ENCODE assay signal across 8 mouse cellular contexts in the genomic region with DNA sequence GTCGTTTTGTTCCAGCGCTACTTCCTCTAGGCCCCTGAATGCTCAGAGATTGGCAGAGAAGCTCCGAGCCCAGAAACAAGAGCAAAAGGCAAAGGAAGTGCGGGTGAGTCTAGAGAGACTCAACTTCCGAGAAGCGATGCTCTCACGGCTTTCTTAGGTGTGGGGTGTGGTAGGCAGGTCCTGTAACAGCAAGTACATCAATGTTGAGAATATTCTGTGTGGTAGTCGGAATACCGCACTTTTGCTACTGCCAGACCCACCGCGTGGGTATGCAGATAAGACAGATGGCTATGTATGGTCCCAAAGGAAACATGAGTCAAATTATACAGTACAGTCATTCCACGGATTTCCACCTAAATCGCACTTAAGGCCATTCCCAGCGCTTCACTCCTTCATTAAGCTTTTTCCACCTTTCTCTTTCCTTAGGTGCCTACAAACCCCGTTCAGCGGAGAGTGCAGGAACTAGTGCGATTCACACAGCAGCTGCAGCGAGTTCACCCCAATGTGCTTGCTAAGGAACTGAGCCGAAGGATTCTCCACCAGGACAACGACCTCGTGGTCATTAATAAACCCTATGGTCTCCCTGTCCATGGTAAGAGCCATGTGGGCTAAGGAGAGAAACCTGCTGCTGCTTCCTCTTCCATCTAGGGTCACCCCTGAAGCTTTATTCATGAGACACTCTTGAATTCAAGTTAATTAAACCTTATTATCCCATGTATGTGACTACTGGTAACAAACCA. TPM values are rescaled to one million over a fixed set of nuclear protein-coding genes. Genes with fewer than 3 reads are reported as not detected.
DNase-seq lines count a peak whose midpoint lies in the region; ATAC-seq and TF ChIP-seq lines count a peak whose summit lies in the region.

No protein-coding gene starts in this region.

- H3K27me3 ChIP-seq in kidney, embryonic 15.5 days = no peaks in the 10 kb centered on the region
- no peaks in the 10 kb centered on the region for H3K27me3 ChIP-seq in forebrain, embryonic 11.5 days (ENCODE audit: control insufficient read depth, insufficient read depth, low read length)
- no peaks in the 10 kb centered on the region for H3K27me3 ChIP-seq in limb, embryonic 14.5 days (ENCODE audit: control insufficient read depth, insufficient read depth, low read length)
- no peaks in the 10 kb centered on the region for H3K27me3 ChIP-seq in small intestine, adult 2 months (ENCODE audit: control insufficient read depth, insufficient read depth, low read length)

- H3K36me3 ChIP-seq in kidney, embryonic 15.5 days = peaks cover 32% of the 10 kb centered on the region
- peaks cover 7% of the 10 kb centered on the region for H3K36me3 ChIP-seq in forebrain, embryonic 11.5 days (ENCODE audit: control insufficient read depth, insufficient read depth, low read length)
- peaks cover 16% of the 10 kb centered on the region for H3K36me3 ChIP-seq in limb, embryonic 14.5 days (ENCODE audit: control insufficient read depth, insufficient read depth, low read length)
- peaks cover 9% of the 10 kb centered on the region for H3K36me3 ChIP-seq in small intestine, adult 2 months (ENCODE audit: control insufficient read depth, insufficient read depth, low read length)

- H3K4me2 ChIP-seq in kidney, embryonic 15.5 days = peak overlapping the region; percentile 89
- peak overlapping the region; percentile 69 for H3K4me2 ChIP-seq in forebrain, embryonic 11.5 days (ENCODE audit: low read depth, low read length, severe bottlenecking)
- peak overlapping the region; percentile 70 for H3K4me2 ChIP-seq in limb, embryonic 14.5 days (replicated peaks; ENCODE audit: low read depth, low read length, severe bottlenecking)

- H3K4me3 ChIP-seq in kidney, embryonic 15.5 days (replicated peaks) = peak overlapping the region; percentile 85
- peak overlapping the region; percentile 51 for H3K4me3 ChIP-seq in forebrain, embryonic 11.5 days (ENCODE audit: low read depth, low read length)
- H3K4me3 ChIP-seq in limb, embryonic 14.5 days (replicated peaks; ENCODE audit: low read length) = peak overlapping the region; percentile 76
- H3K4me3 ChIP-seq in small intestine, adult 2 months (ENCODE audit: low read depth, low read length) = peak overlapping the region; percentile 98

- peak; percentile 50 for ATAC-seq in kidney, embryonic 15.5 days (replicated peaks; ENCODE audit: low FRiP score)
- ATAC-seq in forebrain, embryonic 11.5 days (replicated peaks; ENCODE audit: low FRiP score) = peak; percentile 68
- ATAC-seq in limb, embryonic 14.5 days (ENCODE audit: low FRiP score, low read depth) = peak; percentile 56

- H3K9me3 ChIP-seq in kidney, embryonic 15.5 days (replicated peaks) = no peaks in the 10 kb centered on the region
- no peaks in the 10 kb centered on the region for H3K9me3 ChIP-seq in forebrain, embryonic 11.5 days (ENCODE audit: control insufficient read depth, low read length)
- H3K9me3 ChIP-seq in limb, embryonic 14.5 days (ENCODE audit: control insufficient read depth, low read length) = no peaks in the 10 kb centered on the region

- TF ChIP-seq POLR2A in limb, embryonic 14.5 days (IDR thresholded peaks at IDR 0.05; ENCODE audit: borderline replicate concordance, extremely low read depth, insufficient read depth, insufficient read length) = no peak
- TF ChIP-seq POLR2A in small intestine, adult 2 months (IDR thresholded peaks at IDR 0.05; ENCODE audit: low read depth, low read length) = no peak

- no peak for TF ChIP-seq CTCF in small intestine, adult 2 months (IDR thresholded peaks at IDR 0.05; ENCODE audit: extremely low read depth, insufficient read length, insufficient replicate concordance, low read depth, low read length)

- no peak for DNase-seq in kidney, adult 18-20 months
- DNase-seq in MN1 (ENCODE audit: low spot score) = peak; percentile 32
- DNase-seq in forebrain, embryonic 11.5 days (ENCODE audit: low spot score) = no peak
- DNase-seq in limb, embryonic 14.5 days (ENCODE audit: low spot score) = no peak
- no peak for DNase-seq in thymus, postnatal 0 days (ENCODE audit: low spot score)
- no peak for DNase-seq in frontal cortex, postnatal 36 days (ENCODE audit: low spot score in 2 of 2)

- H3K27ac ChIP-seq in kidney, embryonic 15.5 days = peak overlapping the region; percentile 56; the same call in 1 of the 2 replicates
- no peak overlapping the region for H3K27ac ChIP-seq in forebrain, embryonic 11.5 days (ENCODE audit: low read depth, low read length)
- peak overlapping the region; percentile 55; the same call in 1 of the 2 replicates for H3K27ac ChIP-seq in limb, embryonic 14.5 days (replicated peaks; ENCODE audit: low read depth, low read length)
- peak overlapping the region; percentile 26 for H3K27ac ChIP-seq in small intestine, adult 2 months (ENCODE audit: insufficient read depth, low read depth, low read length)

- peaks cover 16% of the 10 kb centered on the region for H3K4me1 ChIP-seq in kidney, embryonic 15.5 days
- H3K4me1 ChIP-seq in forebrain, embryonic 11.5 days (replicated peaks; ENCODE audit: control insufficient read depth, insufficient read depth, low read length) = peaks cover 3% of the 10 kb centered on the region
- peaks cover 17% of the 10 kb centered on the region for H3K4me1 ChIP-seq in limb, embryonic 14.5 days (ENCODE audit: control insufficient read depth, insufficient read depth, low read length)
- peaks cover 16% of the 10 kb centered on the region; the same call in 1 of the 2 replicates for H3K4me1 ChIP-seq in small intestine, adult 2 months (ENCODE audit: control insufficient read depth, insufficient read depth, insufficient read length, low read length)

- WGBS in kidney, embryonic 15.5 days = 1% methylated on average over 21 of the region's 21 CpGs
- 2% methylated on average over 21 of the region's 21 CpGs for WGBS in forebrain, embryonic 11.5 days
- WGBS in limb, embryonic 14.5 days = 2% methylated on average over 21 of the region's 21 CpGs
- WGBS in small intestine, adult 2 months = 1% methylated on average over 21 of the region's 21 CpGs

- H3K9ac ChIP-seq in kidney, embryonic 15.5 days = peak overlapping the region; percentile 64
- peak overlapping the region; percentile 74 for H3K9ac ChIP-seq in forebrain, embryonic 11.5 days (ENCODE audit: low read length)
- H3K9ac ChIP-seq in limb, embryonic 14.5 days (ENCODE audit: low read depth, low read length, severe bottlenecking) = peak overlapping the region; percentile 78

RNA-seq across cellular contexts. Expression of gene Rpusd4, which starts 0.5 kb away (rescaled TPM):
- polyA plus RNA-seq in kidney, embryonic 15.5 days (2015; fragmentation: Nextera tagmentation; extraction: Ambion mirVana) = 28.9 and 31.5 TPM in 2 replicates
- polyA plus RNA-seq in forebrain, embryonic 11.5 days (2014; fragmentation: Nextera tagmentation; extraction: Ambion mirVana) = 26.7 and 29.3 TPM in 2 replicates
- 25.8 and 26.0 TPM in 2 replicates for polyA plus RNA-seq in limb, embryonic 14.5 days (2012; rRNA removed)
- polyA plus RNA-seq in limb, embryonic 14.5 days (2014; fragmentation: Nextera tagmentation; extraction: Ambion mirVana) = 24.9 and 30.8 TPM in 2 replicates
- polyA plus RNA-seq in small intestine, adult 2 months (2012; rRNA removed) = 2.9 and 3.8 TPM in 2 replicates
- 34.7 and 39.2 TPM in 2 replicates for polyA plus RNA-seq in thymus, postnatal 0 days (2015; fragmentation: Nextera tagmentation; extraction: Ambion mirVana)

RNA-seq across cellular contexts. Expression of gene Fam118b, which starts 0.5 kb away (rescaled TPM):
- 37.6 and 41.2 TPM in 2 replicates for polyA plus RNA-seq in kidney, embryonic 15.5 days (2015; fragmentation: Nextera tagmentation; extraction: Ambion mirVana)
- 68.9 and 75.4 TPM in 2 replicates for polyA plus RNA-seq in forebrain, embryonic 11.5 days (2014; fragmentation: Nextera tagmentation; extraction: Ambion mirVana)
- polyA plus RNA-seq in limb, embryonic 14.5 days (2012; rRNA removed) = 29.3 and 29.6 TPM in 2 replicates
- 45.3 and 47.9 TPM in 2 replicates for polyA plus RNA-seq in limb, embryonic 14.5 days (2014; fragmentation: Nextera tagmentation; extraction: Ambion mirVana)
- polyA plus RNA-seq in small intestine, adult 2 months (2012; rRNA removed) = 10.8 and 17.2 TPM in 2 replicates
- polyA plus RNA-seq in thymus, postnatal 0 days (2015; fragmentation: Nextera tagmentation; extraction: Ambion mirVana) = 33.1 and 35.1 TPM in 2 replicates

RNA-seq across cellular contexts. Expression of gene Foxred1, which starts 57.3 kb away (rescaled TPM):
- 47.3 and 50.7 TPM in 2 replicates for polyA plus RNA-seq in kidney, embryonic 15.5 days (2015; fragmentation: Nextera tagmentation; extraction: Ambion mirVana)
- 45.5 and 49.2 TPM in 2 replicates for polyA plus RNA-seq in forebrain, embryonic 11.5 days (2014; fragmentation: Nextera tagmentation; extraction: Ambion mirVana)
- polyA plus RNA-seq in limb, embryonic 14.5 days (2012; rRNA removed) = 51.1 and 55.2 TPM in 2 replicates
- polyA plus RNA-seq in limb, embryonic 14.5 days (2014; fragmentation: Nextera tagmentation; extraction: Ambion mirVana) = 29.5 and 33.9 TPM in 2 replicates
- polyA plus RNA-seq in small intestine, adult 2 months (2012; rRNA removed) = 6.1 and 10.6 TPM in 2 replicates
- polyA plus RNA-seq in thymus, postnatal 0 days (2015; fragmentation: Nextera tagmentation; extraction: Ambion mirVana) = 28.7 and 35.7 TPM in 2 replicates
